Mouse (Mus musculus): ENCODE results near the gene Prg2. TPM values are rescaled to one million over a fixed set of nuclear protein-coding genes. Genes with fewer than 3 reads are reported as not detected.

The Prg2 gene
- 0.81 and 1.3 TPM in 2 replicates for polyA plus RNA-seq (2012; rRNA removed)

DNA sequence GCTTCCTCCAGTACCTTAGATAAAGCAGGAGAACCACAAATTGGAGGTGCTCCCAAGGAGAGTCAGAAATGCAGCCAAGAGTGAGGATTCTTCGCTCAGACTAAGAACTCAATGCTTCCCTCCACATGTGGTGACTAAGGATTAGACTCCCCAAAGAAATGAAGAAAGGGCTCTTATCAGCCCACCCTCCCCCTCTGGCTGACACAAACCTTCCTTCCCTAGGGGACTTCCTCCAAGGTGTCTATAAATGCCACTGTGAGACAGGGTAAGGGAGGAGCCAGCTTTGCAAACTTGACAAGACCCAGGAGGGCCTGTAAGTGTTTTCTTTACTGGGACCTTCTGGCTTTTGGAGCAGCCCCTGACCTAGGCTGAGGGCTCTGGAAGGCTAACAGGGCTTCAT lies at the start of gene Prg2:
Prg2 (plus strand) TSS at position 274 of the 400 bp plus-strand sequence.
- 65% methylated on average over 1 of the region's 1 CpGs for WGBS

DNA sequence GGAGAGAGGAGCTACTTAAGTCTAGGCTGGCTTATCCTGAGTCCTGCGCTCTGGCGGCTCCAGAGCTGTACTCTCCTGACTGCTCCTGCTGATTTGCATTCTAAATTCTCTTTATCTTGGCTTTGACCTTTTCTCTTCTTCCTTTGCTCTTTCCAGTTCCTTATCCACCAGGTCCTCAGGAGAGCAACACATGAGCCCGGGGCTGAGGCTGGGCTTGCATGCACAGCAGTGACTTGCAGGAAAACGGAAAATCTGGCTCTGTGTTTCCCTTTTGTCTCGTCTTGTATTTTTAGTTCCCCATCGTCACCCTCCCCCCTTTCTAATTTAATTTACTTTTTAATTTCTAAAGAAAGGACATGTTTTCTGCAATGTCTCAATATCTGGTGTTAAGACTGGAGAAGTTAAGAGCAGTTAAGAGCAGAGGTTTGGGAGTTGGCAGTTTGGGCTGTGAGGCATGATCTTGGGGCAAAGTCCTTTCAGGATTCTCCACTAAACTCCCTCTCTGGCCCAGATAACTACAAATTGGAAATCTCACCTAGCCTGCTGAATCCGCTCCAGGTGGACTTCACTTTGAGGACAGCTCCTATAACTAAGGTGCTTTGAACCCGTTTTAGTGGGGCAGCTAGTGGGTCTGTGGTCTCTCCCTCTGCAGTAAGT lies 46.1 kb upstream of the Prg2 start:
- no peak for DNase-seq (ENCODE audit: low read depth, low spot score)
- WGBS = 64% methylated on average over 8 of the region's 8 CpGs

More for the DNA sequence above, at the start of gene Prg2:
- DNase-seq (ENCODE audit: low read depth, low spot score) = no peak

DNA sequence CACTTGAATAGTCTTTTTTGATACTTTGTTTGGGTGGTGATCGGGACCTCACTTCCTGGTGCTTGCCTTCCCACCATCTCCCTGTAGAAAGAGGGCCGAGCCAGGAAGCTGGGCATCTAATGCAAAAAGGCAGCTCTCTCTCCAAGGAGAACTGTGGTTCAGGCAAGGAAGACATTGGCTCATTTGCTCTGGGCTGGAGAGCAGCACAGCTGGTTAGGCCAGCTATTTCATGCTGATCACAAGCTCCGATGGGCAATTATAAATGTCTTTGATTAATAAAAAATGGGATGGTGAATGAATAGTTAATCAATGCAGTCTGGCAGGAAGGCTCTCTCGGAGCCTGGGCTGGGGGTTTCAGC lies 45.6 kb upstream of the Prg2 start:
- WGBS = 73% methylated on average over 4 of the region's 4 CpGs
- no peak for DNase-seq (ENCODE audit: low read depth, low spot score)

DNA sequence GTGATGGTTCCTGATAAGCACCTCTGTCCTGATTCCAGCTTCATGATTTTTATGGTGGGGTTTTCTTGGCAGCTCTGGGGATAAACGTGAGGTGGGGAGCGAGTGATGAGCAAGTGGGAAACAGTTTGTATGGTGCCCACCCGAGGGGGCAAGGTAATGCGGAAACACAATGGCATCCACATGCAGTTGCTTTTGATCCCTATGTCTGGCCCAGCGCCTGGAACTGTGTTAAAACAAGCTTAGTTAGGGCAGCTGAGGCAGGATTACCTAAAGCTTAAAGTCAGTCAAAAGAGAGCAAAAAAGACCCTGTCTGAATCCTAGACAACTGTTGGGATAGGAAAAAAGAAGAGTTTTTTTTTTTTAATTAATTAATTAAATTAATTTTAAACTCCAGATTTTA lies 45.2 kb upstream of the Prg2 start:
- WGBS = 91% methylated on average over 5 of the region's 5 CpGs
- no peak for DNase-seq (ENCODE audit: low read depth, low spot score)

DNA sequence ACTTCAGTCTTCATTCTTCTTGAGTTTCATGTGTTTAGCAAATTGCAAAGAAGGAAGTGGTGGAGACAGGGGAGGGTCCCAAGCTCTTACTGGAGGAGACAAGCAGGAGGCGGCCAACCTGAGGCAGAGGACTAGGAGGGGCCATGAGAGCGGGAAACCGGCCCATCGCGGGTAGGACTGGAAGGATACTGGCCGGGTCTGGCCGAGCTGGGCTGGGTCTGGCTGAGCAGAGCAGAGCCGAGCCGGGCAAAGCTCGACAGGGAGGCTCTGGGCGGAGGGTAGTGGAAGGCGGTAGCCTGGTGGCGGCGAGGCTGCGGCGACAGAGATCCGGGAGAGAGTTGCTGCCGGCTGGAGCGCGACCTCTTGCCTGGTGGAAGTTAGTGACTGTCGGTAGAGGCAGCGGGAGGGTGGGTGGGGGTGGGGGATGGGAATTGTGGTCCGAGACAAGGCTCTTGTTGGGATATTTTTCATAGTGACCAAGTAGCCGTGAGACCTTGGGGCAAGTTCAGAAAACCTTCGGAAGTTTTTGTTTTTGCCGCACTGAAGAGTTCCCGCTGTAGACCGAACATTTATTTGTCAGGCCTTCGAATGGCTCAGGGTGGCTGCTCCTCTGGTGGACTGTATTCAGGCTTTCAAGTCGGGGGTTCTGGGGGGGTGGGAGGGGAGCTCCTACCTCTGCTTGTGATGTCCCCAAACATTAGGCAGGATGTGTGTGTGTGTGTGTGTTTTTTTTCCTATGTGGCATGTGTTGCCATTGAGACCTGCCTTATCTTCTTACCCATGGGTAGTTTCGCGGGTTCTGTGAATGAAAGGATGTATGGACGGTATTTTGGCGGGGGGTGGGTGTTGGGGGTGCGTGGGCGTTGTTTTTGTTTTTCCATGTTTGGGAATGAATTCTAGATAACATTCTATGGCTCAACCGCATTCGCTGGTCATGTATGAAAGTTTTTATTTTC lies 43.5 kb upstream of the Prg2 start, which contains the start of gene Slc43a3:
Slc43a3 (plus strand) TSS at position 106 of the 956 bp plus-strand sequence.
- WGBS = 12% methylated on average over 38 of the region's 38 CpGs
- peak; percentile 13 for DNase-seq (ENCODE audit: low read depth, low spot score)

DNA sequence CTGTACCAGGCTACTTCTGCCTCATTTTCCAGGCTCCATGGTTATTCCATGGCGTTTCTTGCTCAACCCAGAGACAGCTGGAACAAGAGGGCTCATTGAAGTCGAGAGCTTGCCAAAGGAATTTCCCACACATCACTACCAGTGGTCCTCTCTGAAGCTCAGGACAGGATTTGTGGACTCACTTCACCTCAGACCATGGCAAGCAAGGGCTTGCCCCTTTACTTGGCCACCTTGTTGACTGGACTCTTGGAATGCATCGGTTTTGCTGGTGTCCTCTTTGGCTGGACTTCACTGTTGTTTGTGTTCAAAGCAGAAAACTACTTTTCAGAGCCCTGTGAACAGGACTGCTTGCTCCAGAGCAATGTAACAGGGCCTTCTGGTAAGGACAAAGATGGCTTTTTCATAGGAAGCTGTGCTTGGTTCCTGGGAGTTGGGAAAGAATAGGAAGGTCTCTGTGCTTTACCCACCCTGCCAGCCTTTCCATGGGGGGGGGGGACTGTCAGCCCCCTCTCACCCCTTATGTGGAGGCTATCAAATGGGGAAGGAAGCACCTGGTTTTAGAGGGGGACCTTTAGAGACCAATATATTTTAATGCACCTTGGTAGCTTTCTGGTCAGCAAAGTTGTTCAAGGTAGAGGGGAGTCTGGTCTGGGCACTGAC lies 42.6 kb upstream of the Prg2 start:
- 60% methylated on average over 3 of the region's 3 CpGs for WGBS
- DNase-seq (ENCODE audit: low read depth, low spot score) = no peak

DNA sequence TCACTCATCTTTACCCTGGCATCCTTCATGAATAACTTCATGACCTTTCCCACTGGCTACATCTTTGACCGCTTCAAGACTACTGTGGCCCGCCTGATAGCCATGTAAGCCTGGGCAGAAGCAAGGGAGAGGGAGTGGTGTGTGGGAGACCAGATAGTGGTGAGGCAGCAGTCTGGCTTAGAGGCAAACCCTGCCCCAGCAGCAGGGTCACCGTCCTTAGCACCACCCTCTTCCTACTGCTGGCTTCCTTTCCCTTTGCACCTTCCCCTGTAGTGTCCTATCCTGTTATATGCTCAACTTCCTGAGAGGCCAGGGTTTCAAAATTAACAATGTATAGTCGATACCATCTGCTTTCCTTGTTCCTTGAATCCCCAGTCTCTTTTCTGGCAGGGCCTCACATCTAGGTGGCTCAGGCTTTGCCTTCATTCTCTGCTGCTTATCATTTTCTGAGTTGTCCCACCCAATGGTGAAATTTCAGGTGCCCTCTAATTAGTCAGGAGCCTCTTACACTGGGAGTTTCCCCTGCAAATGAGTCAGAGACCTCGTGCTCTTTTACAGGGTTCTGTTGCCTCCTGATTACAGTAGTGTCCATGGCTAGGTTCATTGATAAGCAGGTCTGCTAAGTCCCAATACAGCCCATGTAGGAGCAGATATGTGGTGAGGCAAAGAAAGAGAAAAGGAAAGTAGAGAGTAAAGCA lies 41.9 kb upstream of the Prg2 start:
- DNase-seq (ENCODE audit: low read depth, low spot score) = no peak
- WGBS = 32% methylated on average over 5 of the region's 5 CpGs

DNA sequence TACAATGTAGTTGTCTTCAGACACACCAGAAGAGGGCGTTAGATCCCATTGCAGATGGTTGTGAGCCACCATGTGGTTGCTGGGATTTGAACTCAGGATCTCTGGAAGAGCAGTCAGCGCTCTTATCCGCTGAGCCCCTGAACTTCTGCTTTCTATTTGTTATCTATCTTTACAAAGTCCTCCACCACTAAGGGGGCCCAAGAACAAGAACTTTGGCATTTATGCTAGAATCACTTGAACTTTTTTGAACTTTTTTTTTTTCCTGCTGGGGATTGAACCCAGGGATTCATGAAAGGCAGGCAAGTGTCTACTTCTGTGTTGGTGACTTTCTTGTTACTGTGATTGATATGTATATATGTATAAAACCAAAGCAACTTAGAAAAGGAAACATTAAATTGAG lies 41.0 kb upstream of the Prg2 start:
- no peak for DNase-seq (ENCODE audit: low read depth, low spot score)
- 88% methylated on average over 3 of the region's 3 CpGs for WGBS

DNA sequence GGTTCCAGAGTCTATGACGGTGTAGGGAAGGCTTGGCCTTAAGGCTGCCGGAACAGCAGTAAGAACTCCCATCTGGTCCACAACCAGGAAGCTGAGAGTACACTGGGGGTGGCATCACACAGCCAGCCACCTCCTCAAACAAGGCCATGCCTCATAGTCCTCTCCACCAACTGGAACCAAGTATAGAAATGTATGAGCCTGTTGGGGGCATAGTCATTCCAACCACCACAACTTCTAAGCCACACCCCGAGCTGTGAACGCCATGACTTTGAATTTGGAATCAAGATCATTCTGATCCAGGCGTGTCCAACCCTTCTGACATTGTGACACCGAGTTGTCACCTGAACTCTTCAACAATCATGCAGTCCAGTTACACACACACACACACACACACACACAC lies 40.5 kb upstream of the Prg2 start:
- DNase-seq (ENCODE audit: low read depth, low spot score) = no peak
- WGBS = 91% methylated on average over 6 of the region's 6 CpGs

DNA sequence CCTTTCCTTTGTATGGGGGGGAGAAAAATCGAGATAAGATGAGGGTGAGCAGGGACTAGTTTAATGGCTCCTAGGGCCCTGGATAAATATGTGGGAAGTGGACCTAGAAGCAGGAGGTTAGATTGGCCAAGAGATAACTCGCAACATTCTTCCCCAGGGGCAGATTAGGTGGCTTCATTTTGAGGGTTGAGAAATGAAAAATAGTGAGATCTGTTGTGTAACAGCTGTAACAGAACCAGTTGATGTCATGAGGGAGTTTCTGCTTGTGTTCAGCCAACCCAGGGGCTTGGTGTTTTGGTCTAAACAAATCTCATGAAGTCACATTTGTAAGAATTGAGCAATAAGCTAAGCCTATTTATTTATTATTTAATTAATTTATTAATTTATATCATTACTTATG lies 38.9 kb upstream of the Prg2 start:
- DNase-seq (ENCODE audit: low read depth, low spot score) = no peak
- WGBS = 72% methylated on average over 2 of the region's 2 CpGs

DNA sequence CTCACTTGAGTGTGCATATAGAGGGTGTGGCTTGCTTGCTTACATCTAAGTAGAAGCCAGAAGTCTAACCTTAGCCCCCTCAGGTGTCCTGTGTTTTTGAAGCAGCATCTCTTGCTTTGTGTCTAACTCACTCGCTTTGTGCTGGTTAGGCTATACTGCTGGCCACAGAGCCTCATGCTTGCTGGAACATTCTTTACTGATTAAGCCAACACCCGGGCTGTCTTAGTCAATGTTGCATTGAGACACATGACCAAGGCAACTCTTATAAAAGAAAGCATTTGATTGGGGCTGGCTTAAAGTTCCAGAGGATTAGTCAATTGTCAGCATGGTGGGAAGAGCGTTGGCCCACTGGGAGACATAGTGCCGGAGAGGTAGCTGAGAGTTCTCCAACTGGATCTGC lies 38.5 kb upstream of the Prg2 start:
- DNase-seq (ENCODE audit: low read depth, low spot score) = no peak
- 90% methylated on average over 4 of the region's 4 CpGs for WGBS

DNA sequence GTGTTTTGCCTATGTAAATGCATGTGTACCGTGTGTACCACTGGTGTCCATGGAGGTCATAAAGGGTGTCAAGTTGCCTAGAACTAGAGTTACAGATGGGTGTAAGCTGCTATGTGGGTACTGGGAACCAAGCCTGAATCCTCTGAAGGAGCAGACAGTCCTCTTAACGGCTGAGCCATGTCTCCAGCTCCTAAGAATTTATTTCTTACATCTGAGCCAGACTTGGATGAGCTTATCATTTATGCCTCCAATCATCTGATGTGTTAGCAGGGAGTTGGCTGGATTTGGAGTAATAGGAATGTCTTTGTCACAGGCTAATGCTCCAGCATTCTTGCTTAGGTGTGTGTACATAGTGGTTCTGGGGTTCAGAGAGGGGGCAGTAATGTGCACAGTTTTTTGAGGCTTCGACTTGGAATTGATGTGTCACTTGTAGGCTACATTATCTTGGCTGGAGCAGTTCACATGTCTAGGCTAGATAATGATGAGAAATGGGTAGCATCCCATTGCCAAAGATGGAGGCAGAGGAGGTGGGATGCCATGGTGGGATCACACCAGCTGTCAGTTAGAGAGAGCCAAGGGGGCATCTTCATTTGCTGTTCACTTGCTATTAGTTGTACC lies 33.0 kb upstream of the Prg2 start:
- 80% methylated on average over 3 of the region's 3 CpGs for WGBS
- DNase-seq (ENCODE audit: low read depth, low spot score) = no peak

DNA sequence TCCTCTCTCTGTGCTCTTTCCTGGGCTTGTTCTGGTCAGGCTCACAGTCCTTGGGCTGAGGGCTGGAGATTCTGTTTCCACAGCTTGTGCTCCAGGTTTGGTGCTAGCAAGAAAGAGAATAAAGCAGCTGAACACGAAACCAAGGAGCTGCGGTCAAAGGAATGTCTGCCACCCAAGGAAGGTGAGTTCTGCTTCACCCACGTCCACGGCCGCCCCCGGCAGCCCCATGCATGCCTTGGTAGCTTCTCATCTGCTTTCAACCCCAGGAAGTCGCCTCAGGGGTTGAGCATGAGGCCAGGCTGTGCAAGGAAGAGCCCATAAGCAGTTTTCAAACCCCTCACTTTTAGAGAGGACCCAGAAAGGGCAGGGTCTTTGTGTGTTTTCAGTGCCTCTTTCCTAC lies 32.0 kb upstream of the Prg2 start:
- 90% methylated on average over 7 of the region's 7 CpGs for WGBS
- no peak for DNase-seq (ENCODE audit: low read depth, low spot score)

DNA sequence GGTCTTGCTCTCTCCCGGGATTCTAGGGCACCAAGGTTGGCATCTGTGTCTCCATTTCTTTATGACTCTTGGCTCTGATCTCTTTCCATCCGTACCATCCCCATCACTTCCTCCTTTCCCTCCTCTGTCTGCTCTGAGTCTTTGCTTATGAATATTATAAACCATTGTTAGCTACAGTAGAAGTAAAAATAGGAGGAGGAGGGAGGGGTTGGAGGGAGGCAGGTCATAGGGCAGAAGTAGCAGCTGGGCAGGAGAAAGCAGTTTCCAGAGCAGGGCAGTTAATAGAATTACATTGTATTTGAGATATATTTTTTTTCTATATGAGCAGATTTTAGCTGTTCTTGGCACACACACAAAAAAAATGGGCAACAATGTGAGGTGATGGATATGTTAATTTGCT lies 31.5 kb upstream of the Prg2 start:
- 27% methylated on average over 2 of the region's 2 CpGs for WGBS
- no peak for DNase-seq (ENCODE audit: low read depth, low spot score)

DNA sequence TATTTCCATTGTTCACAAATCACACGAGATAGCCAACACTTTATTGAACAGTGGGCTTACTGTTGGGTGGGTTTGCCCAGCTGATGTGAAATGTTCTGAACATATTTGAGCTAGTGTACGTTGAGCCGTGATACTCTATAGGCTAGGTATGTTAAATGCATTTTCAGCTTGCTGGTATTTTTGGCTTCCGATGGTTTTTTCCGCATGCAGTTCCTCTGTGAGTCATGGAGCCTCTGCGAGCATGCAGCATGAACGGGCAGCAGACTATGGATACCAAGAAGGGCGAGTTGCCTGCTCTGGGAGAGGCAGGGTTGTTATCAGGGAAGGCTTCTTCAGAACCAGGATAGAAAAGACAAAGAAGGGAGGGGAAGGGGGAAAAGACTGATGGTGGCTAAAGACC lies 29.2 kb upstream of the Prg2 start:
- WGBS = 89% methylated on average over 8 of the region's 8 CpGs
- DNase-seq (ENCODE audit: low read depth, low spot score) = no peak

DNA sequence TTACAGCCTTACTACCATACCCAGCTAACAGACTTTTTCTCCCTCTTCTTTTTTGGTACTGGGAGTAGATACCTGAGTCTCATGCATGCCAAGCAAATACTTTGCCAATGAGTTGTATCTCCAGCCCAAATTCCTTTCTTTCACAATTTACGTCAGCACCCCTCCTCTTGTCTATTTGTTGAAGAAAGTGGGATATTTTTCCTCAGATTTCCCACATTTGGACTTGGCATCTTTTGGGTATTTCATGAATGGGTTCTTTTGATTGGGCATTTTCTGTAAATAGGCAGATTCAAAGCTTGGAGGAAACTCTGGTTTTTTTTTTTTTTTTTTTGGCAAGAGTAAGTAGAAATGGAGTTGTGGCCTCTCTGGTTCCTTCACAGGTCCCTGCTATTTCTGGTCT lies 28.0 kb upstream of the Prg2 start:
- no peak for DNase-seq (ENCODE audit: low read depth, low spot score)
- 91% methylated on average over 1 of the region's 1 CpGs for WGBS

DNA sequence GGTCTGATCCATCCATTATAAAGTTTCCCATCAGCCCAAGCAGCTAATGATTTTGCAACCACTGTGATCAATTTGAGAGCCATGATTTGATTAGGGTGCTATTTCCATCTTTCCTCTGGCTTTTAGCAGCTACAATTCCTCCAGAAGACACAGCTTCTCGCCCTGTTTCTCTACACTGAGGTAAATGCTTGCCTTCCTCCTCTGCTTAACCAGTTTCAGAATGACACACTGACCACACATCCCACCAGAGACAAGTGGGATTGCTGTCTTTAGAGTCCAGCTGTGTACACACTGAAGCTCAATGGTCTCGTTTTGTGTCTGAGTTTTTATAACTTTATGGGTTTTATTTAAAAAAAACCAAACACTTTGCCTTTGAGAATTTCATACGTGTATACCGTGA lies 27.6 kb upstream of the Prg2 start:
- DNase-seq (ENCODE audit: low read depth, low spot score) = no peak
- 28% methylated on average over 4 of the region's 4 CpGs for WGBS

DNA sequence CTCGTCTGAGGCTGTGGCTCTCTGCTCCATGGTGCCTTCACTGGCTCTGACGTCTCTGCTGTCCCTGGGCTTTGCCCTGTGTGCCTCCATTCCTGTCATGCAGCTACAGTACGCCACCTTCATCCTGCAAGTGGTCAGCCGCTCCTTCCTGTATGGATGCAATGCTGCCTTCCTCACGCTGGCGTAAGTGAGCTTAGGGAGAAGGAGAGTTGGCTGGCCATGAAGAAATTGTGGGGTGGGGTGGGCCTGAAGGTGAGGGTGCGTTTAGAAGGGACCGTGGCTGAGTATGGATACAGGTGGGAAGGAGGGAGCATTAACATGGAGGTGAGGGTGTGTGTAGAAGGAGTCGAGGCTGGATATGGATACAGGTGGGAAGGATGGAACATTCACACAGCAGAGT lies 24.8 kb upstream of the Prg2 start:
- 94% methylated on average over 9 of the region's 9 CpGs for WGBS
- DNase-seq (ENCODE audit: low read depth, low spot score) = no peak

DNA sequence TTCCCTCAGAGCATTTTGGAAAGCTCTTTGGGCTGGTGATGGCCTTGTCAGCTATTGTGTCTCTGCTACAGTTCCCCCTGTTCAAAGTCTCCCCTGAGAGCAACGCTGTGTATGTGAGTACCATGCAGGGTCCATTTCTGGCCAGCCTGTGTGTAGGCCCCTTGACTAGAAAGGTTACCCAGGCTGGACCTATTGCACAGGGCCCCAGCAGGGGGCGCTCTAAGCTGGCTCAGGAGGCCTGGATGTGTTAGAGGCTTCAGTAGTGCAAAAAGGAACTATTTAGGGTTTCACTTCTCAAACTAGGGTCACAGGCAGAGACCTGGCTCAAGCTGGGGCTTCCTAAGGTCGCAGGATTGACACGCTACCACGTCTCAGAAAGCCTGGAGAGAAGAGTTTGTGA lies 24.0 kb upstream of the Prg2 start:
- WGBS = 51% methylated on average over 5 of the region's 5 CpGs
- peak; percentile 28 for DNase-seq (ENCODE audit: low read depth, low spot score)

Data from large intestine, adult 2 months (tissue).